Mouse (Mus musculus): ENCODE data around the gene Fktn.
"Not testable (repeated sequence)": the region's sequence is repeated elsewhere in the genome, so short reads cannot be mapped to it uniquely, and the experiment has no call there.

Fktn gene

DNA sequence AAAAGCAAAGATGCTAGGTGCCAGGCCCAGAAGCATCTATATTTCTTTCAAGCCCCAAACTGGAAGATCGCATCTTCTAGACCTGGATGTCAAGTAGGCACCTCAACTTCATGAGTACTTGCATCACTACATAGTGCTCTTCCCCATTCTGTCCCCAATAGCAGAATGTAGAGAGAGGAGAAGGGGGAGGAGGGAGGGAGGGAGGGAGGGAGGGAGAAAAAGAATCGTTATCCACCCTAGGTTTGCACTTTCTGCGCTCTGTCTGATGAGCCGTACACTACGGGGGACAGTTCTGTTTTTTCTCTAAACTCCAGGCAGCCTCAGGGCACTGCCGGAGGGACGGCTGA, at the start of gene Fktn:
Gene Fktn, plus strand, starts transcription at position 295 of the 347 bp plus-strand sequence.
- DNase-seq (ENCODE audit: low read depth, low spot score) = no peak

GRCm38 (mm10) chr4:53682092-53682491, 31.7 kb upstream of the Fktn start:
- no peak for DNase-seq (ENCODE audit: low read depth, low spot score)

GRCm38 (mm10) chr4:53688965-53689364, 24.8 kb upstream of the Fktn start:
- DNase-seq (ENCODE audit: low read depth, low spot score) = no peak

DNA sequence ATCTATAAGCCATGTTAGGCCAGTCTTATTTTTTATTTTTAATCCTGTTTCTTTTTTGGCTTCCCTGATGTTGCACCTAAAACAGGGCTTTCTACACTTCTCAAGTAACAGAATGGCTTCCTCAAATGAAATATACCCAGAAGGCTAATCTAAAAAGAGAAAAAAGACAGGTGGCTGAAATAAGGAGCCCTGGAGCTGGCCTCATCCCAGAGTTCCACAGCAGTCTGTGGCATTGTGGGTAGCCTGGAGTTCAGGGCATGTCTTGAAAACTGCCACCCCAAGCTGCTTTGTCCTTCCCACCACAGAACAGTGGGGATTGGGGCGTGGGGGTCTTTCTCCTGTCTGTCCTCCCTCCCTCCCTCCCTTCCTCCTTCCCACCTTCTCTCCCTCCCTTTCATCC, 22.4 kb upstream of the Fktn start:
- no peak for DNase-seq (ENCODE audit: low read depth, low spot score)

DNA sequence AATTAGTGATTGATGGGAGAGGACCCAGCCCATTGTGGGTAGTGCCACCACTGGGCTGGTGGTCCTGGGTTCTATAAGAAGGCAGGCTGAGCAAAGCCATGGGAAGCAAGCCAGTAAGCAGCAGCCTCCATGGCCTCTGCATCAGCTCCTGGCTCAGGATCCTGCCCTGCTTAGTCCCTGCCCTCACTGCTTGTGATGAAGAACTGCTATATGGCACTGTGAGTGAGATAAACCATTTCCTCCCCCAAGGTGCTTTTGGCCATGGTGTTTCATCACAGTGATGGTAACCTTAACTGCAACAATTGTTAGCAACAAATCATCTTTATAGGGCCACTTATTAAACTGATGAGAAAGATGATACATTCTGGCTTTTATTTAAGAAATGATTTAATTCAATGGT, 4.6 kb upstream of the Fktn start:
- DNase-seq (ENCODE audit: low read depth, low spot score) = not testable (repeated sequence)

DNA sequence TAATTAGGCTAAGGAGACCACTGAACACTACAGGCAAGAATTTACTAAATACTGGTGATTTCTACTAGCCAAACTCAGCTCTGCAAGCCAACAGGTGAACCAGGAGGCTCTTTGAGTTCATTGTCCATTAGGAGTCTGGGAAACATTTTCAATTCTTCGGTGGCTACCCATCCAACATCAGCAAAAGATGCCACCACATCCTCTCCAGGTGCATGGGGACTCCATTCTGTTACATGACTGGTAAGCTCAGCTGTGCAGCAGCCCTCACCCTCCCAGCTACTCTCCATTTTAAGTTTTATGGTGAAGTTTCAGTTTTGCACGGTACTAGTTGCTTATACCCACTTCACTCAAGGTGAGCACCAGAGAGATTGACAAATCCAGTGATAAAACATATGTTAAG, 3.8 kb upstream of the Fktn start:
- no peak for DNase-seq (ENCODE audit: low read depth, low spot score)

DNA sequence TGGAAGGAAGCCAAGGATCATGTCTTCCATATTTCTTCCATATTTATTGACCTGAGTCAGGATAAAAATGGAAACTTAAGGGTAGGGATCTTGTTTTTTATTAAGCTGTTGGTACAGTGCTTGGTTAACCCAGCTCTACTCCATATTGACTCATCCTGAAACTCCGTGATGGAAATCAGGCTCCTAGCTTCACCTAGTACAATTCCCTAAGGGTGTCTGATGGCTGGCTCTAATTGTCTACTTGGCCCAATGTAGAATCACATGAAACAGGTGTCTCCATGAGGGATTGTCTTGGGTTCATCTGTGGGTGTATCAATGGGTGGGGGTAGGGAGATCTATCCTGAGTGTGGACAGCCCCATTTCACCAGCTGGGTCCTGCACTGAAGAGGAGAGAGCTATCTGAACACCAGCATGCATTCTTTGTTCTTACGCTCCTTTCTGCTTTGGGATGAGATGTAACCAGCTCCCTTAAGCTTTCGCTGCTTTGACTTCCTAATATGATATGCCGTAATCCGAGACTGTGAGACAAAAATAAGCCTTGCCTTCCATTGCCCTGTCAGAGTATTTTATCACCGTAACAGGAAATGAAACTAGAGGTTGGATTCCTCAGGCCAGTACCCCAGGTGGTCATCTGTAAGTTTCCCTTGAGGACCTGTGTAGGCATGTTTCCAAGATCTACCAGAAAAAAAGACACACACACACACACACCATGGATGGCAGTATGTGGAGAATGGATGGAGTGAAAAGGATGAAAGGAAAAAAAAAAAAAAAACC, 3.1 kb upstream of the Fktn start:
- DNase-seq (ENCODE audit: low read depth, low spot score) = no peak

- peak; percentile 96 for DNase-seq (ENCODE audit: low read depth, low spot score)
These were observed 435 bp downstream of the Fktn start for GRCm38 (mm10) chr4:53714051-53714814.

DNA sequence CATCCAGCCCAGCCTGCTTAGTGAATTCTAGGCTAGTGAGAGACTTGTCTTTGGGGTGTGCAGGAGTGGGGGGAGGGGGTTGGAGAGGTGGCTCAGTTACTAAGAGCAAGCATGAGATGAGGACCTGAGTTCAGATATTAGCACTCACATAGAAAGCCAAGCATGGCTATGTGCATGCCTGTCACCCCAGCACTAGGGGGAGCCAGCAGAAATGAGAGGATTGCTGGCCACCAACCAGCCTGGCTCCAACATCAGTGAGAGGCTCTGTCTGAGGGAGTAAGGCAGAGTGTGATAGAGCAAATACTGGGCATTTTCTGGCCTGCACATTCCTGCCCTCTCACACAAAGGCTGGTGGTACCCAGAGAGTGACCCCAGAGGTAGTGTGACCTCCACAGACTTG, 2.2 kb downstream of the Fktn start:
- DNase-seq (ENCODE audit: low read depth, low spot score) = no peak

- DNase-seq (ENCODE audit: low read depth, low spot score) = no peak
These were observed 3.7 kb downstream of the Fktn start for GRCm38 (mm10) chr4:53717546-53717945.

DNA sequence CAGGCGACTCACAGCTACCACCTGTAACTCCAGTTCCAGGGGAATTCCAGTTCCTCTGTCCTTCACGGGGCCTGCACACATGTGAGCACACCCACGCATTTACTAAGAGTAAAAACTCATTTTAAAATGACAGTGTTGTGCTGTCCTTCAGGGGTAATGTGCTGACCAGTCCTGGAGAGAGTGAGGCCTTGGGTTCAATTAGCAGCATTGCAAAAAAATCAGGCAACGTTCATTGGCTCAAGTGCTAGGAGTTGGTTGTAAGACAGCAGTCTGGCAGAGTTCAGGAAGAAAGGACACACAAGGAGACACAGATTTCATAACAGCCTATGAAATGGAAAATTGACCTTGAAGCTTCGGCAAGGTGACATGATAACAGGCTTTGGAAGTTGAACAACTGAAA, 4.5 kb downstream of the Fktn start:
- no peak for DNase-seq (ENCODE audit: low read depth, low spot score)

DNA sequence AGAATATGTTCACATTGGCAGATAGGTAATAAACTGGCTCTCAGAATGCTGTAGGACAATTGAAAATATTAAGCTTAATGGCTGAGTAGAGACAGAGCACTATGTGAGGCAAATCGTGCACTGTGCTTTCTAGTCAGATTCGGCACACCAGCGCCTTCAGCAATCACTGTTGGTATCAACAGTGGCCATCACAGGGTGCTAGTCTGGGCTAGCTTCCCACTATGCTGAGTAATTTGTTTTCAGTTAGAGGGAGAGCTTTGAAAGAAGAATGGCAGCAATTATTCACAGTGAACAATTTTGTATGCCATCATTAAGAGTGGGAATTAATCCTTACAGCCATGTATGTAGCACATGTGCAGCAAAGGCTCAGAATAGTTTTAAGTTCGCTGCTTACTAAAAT, 8.7 kb downstream of the Fktn start:
- DNase-seq (ENCODE audit: low read depth, low spot score) = no peak

GRCm38 (mm10) chr4:53726100-53726499, 12.3 kb downstream of the Fktn start:
- not testable (repeated sequence) for DNase-seq (ENCODE audit: low read depth, low spot score)

DNA sequence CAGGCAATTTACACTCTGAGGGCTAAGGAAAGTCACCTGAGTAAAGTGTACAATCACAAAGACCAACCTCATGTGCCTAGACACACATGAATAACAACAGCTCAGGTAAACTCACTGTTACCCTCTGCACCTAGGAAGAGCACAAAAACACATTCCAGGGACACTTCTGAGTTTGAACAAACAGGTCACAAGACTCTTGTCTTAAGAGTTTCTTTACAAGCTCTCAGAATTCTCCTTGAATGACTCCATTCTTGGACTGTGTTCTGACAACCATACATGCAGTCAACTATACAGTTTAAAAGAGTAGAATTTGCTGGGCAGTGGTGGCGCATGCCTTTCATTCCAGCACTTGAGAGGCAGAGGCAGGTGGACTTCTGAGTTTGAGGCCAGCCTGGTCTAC, 14.3 kb downstream of the Fktn start:
- no peak for DNase-seq (ENCODE audit: low read depth, low spot score)

DNA sequence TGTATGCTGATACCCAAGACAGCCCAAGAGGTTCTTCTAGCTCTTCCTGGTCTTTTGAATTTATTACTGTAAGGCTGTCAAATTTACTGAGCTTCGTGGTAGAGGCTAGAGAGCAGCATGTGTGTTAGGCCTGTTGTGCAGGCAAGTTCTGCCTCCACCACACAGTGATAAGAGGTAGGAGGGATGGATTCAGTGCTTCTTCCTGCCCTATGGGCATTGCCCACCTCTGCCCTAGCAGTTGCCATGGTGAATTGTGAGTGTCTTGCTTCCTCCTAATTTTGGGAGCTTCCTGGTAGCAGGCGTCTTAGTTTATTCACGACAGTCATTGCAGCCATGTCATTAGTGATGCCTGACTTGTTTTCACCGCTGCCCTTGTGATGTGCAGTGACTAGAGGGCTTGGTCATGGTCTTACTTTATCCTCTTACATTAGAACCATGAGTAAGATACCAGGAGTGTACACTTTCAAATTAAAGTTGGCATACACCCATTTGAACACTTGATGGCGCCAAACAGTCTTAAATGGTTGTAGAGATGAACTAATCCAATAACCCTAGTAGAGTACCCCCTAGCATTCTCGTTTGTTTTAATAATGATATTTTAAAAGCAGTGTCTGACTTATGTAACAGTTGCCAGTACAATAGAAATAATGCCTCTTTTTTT, 25.3 kb downstream of the Fktn start:
- peak; percentile 50 for DNase-seq (ENCODE audit: low read depth, low spot score)

GRCm38 (mm10) chr4:53749831-53750230, 36.0 kb downstream of the Fktn start:
- no peak for DNase-seq (ENCODE audit: low read depth, low spot score)

GRCm38 (mm10) chr4:53750391-53751120, 36.8 kb downstream of the Fktn start:
- DNase-seq (ENCODE audit: low read depth, low spot score) = no peak

DNA sequence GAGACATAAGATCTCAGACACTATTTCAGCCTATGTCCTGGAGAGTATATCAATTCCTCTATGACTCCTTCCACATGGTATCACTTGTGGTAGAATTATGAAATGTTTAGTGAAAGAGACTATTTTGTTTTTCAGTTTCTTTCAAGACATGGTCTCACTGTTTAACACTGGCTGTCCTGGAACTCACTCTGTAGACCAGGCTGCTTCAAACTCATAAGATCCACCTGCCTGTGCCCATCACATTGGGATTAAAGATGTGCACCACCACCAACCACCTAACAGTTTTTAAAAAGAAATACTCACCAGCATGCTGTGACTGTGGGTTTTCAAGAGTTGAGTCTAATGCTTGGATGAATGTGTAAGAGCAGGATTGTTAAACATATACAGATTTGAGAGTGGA, 43.2 kb downstream of the Fktn start:
- DNase-seq (ENCODE audit: low read depth, low spot score) = no peak

DNA sequence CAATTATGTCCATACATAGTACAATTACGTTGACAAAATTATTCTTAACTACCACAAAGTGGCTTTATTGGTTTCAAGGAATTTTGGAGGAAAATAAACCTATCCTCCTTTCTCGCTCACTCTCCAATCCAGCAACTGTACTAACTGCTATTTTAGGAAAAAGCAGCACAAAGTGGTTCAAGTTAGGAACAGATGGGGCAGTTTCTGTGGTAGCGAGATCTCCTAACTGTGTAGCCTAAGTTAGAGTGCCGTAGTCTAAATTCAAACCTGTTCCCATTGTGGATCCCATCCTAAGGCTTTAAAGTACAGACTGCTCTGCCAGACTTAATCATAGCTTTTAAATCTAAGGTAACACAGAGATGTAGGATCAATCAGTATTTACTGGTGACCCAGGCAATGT, 45.0 kb downstream of the Fktn start:
- no peak for DNase-seq (ENCODE audit: low read depth, low spot score)

- DNase-seq (ENCODE audit: low read depth, low spot score) = peak; percentile 8
These were observed 45.9 kb downstream of the Fktn start for GRCm38 (mm10) chr4:53759678-53760077.

DNA sequence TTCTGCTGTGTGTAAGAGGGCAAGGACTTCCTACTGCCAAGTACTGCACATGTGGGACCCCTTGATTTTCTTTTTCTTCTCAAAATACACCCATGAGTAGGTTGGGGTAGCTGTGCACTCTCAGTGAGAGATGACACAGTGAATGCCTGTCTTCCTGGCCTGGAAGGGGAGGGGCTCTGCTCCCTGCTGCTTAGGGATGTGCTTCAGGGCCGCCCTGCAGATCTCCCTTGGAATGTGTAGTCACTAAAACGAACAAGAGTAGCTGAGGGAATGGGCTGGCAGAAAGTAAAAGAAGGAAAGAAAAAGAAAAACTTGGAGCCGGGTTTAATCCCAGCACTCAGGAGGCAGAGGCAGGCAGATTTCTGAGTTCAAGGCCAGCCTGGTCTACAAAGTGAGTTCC, 48.7 kb downstream of the Fktn start:
- no peak for DNase-seq (ENCODE audit: low read depth, low spot score)

Data from mesoderm, embryonic 11.5 days (tissue).